Mouse (Mus musculus) limb, embryonic 14.5 days (tissue): ENCODE results near the gene Wwc2. TPM values are rescaled to one million over a fixed set of nuclear protein-coding genes. Genes with fewer than 3 reads are reported as not detected.

Source experiments
- ATAC-seq: fragments of 200-750 bp; cut with Nextera tagmentation; 2 replicates; pipeline ENCODE4 v1.8.0; 2017; ENCODE audit warnings: low read depth, moderate number of reproducible peaks, moderate TSS enrichment; ENCODE audit not compliant: low FRiP score
- DNase-seq: peaks from one replicate; pipeline ENCODE4 v3.0.0-alpha.2; 2015; ENCODE audit warnings: low spot score
- H3K27ac ChIP-seq: fragments of 300-500 bp; sonication (generic); replicated peaks from 2 replicates; pipeline ENCODE4 v1.5.1; 2014; ENCODE audit warnings: low read depth, mild to moderate bottlenecking, low read length, moderate library complexity, mixed read lengths
- H3K27me3 ChIP-seq: fragments of 300-500 bp; sonication (generic); 2 replicates; pipeline ENCODE4 v1.6.1; 2014; ENCODE audit warnings: low read length, mixed read lengths; ENCODE audit not compliant: control insufficient read depth, insufficient read depth
- H3K36me3 ChIP-seq: fragments of 300-500 bp; sonication (generic); 2 replicates; pipeline ENCODE4 v1.6.1; 2014; ENCODE audit warnings: mild to moderate bottlenecking, low read length, moderate library complexity, mixed read lengths; ENCODE audit not compliant: control insufficient read depth, insufficient read depth
- H3K4me1 ChIP-seq: fragments of 300-500 bp; sonication (generic); 2 replicates; pipeline ENCODE4 v1.6.1; 2014; ENCODE audit warnings: antibody characterized with exemption, low read length, mixed read lengths; ENCODE audit not compliant: control insufficient read depth, insufficient read depth
- H3K4me2 ChIP-seq: fragments of 300-500 bp; sonication (generic); replicated peaks from 2 replicates; pipeline ENCODE4 v1.6.1; 2014; ENCODE audit warnings: low read depth, mild to moderate bottlenecking, low read length, moderate library complexity; ENCODE audit not compliant: severe bottlenecking
- H3K4me3 ChIP-seq: fragments of 300-500 bp; sonication (generic); replicated peaks from 2 replicates; pipeline ENCODE4 v1.5.1; 2014; ENCODE audit warnings: low read length
- H3K9ac ChIP-seq: fragments of 300-500 bp; sonication (generic); 2 replicates; pipeline ENCODE4 v1.6.1; 2014; ENCODE audit warnings: mild to moderate bottlenecking, low read depth, low read length, moderate library complexity; ENCODE audit not compliant: severe bottlenecking
- H3K9me3 ChIP-seq: fragments of 300-500 bp; sonication (generic); 2 replicates; pipeline ENCODE4 v1.6.1; 2016; ENCODE audit warnings: low read length; ENCODE audit not compliant: control insufficient read depth
- POLR2A ChIP-seq: fragments of 200-500 bp; IDR thresholded peaks from 2 replicates; pipeline ENCODE4 v1.8.0; 2012; ENCODE audit warnings: inconsistent platforms, mild to moderate bottlenecking, moderate library complexity, borderline replicate concordance; ENCODE audit not compliant: insufficient read depth, insufficient read length; ENCODE audit errors: extremely low read depth
- WGBS: fragments of 180-500 bp; shearing (Covaris S2); extraction: QIAGEN DNeasy Blood & Tissue Kit; methylation state at CpG from one replicate; pipeline ENCODE4 v1.1.7; 2014; 5-methylcytosine and 5-hydroxymethylcytosine counted together
- polyA plus RNA-seq, 2 experiments: library from polyadenylated mRNA; depleted of rRNA in 1 of 2; stranded (reverse) in 1 of 2; unstranded in 1 of 2; fragments of >200 nt; fragmentation: Nextera tagmentation in 1 of 2; extraction: Ambion mirVana in 1 of 2; gene quantifications; 2 replicates each; pipeline versions ENCODE4 v1.2.1 to v1.2.3; 2012 to 2014

Wwc2 gene
- polyA plus RNA-seq, 2 experiments = 10.9 to 13.5 TPM

GRCm38 (mm10) chr8:47951380-47951932, 39.3 kb downstream of the Wwc2 start:
- WGBS = 74% methylated on average over 7 of the region's 7 CpGs
- DNase-seq = no peak
- no peak for TF ChIP-seq POLR2A
- Histone ChIP-seq H3K4me3 (no peak overlapping the region), H3K4me2 (no peak overlapping the region), H3K9me3 (no peaks in the 10 kb centered on the region), H3K27ac (no peak overlapping the region), H3K36me3 (no peaks in the 10 kb centered on the region; the same call in 1 of the 2 replicates), H3K9ac (no peak overlapping the region), H3K27me3 (no peaks in the 10 kb centered on the region), H3K4me1 (no peaks in the 10 kb centered on the region; the same call in 1 of the 2 replicates)
- no peak for ATAC-seq

- no peak for ATAC-seq
- Histone ChIP-seq H3K9ac (no peak overlapping the region), H3K4me3 (no peak overlapping the region), H3K36me3 (no peaks in the 10 kb centered on the region; the same call in 1 of the 2 replicates), H3K4me2 (no peak overlapping the region), H3K27me3 (no peaks in the 10 kb centered on the region), H3K27ac (no peak overlapping the region), H3K9me3 (no peaks in the 10 kb centered on the region), H3K4me1 (no peaks in the 10 kb centered on the region; the same call in 1 of the 2 replicates)
- TF ChIP-seq POLR2A = no peak
- whole genome bisulfite sequencing = 82% methylated on average over 4 of the region's 4 CpGs
- no peak for DNase-seq
Observed at GRCm38 (mm10) chr8:47948836-47949235, 41.9 kb downstream of the Wwc2 start.

- no peaks in the 10 kb centered on the region for H3K27me3 ChIP-seq
- no peak overlapping the region for H3K4me2 ChIP-seq
- no peak overlapping the region for H3K27ac ChIP-seq
- DNase-seq = no peak
- H3K9me3 ChIP-seq = no peaks in the 10 kb centered on the region
- TF ChIP-seq POLR2A = no peak
- H3K36me3 ChIP-seq = no peaks in the 10 kb centered on the region; the same call in 1 of the 2 replicates
- no peak overlapping the region for H3K4me3 ChIP-seq
- no peak for ATAC-seq
- no peak overlapping the region for H3K9ac ChIP-seq
- H3K4me1 ChIP-seq = no peaks in the 10 kb centered on the region; the same call in 1 of the 2 replicates
- 75% methylated on average over 19 of the region's 19 CpGs for WGBS
Observed at GRCm38 (mm10) chr8:47947672-47948618, 42.8 kb downstream of the Wwc2 start.

GRCm38 (mm10) chr8:47943049-47943448, 47.7 kb downstream of the Wwc2 start:
- no peaks in the 10 kb centered on the region for H3K9me3 ChIP-seq
- WGBS = 63% methylated on average over 10 of the region's 10 CpGs
- no peak for TF ChIP-seq POLR2A
- no peak overlapping the region for H3K27ac ChIP-seq
- H3K27me3 ChIP-seq = no peaks in the 10 kb centered on the region
- H3K36me3 ChIP-seq = no peaks in the 10 kb centered on the region
- DNase-seq (no peak), ATAC-seq (no peak)
- H3K4me3 ChIP-seq = no peak overlapping the region
- H3K4me1 ChIP-seq = peaks cover 10% of the 10 kb centered on the region
- no peak overlapping the region for H3K9ac ChIP-seq
- no peak overlapping the region for H3K4me2 ChIP-seq

- ATAC-seq = no peak
- H3K36me3 ChIP-seq = no peaks in the 10 kb centered on the region
- TF ChIP-seq POLR2A = no peak
- no peak overlapping the region for H3K9ac ChIP-seq
- peak overlapping the region; percentile 58 for H3K27ac ChIP-seq
- peaks cover 13% of the 10 kb centered on the region for H3K4me1 ChIP-seq
- H3K4me2 ChIP-seq = no peak overlapping the region
- WGBS = 53% methylated on average over 5 of the region's 5 CpGs
- no peak for DNase-seq
- H3K27me3 ChIP-seq = no peaks in the 10 kb centered on the region
- H3K4me3 ChIP-seq = no peak overlapping the region
- no peaks in the 10 kb centered on the region for H3K9me3 ChIP-seq
Observed at GRCm38 (mm10) chr8:47941028-47941427, 49.7 kb downstream of the Wwc2 start.
